Mouse (Mus musculus) MEL (cell line): ENCODE measurements around the gene Baiap3. TPM values are rescaled to one million over a fixed set of nuclear protein-coding genes. Genes with fewer than 3 reads are reported as not detected.

Experiments used
- DNase-seq: peaks from one replicate; pipeline ENCODE4 v3.0.0; 2011; ENCODE audit warnings: low read depth, low spot score
- H3K27ac ChIP-seq: 2 replicates; pipeline ENCODE4 v1.5.1; 2012; ENCODE audit warnings: low read depth, mild to moderate bottlenecking, control low read depth, low read length, moderate library complexity; ENCODE audit not compliant: control insufficient read depth
- H3K27me3 ChIP-seq, 2 experiments: fragments of 150-350 bp in 1 of 2; sonication (generic) in 1 of 2; 2 replicates each; pipeline ENCODE4 v1.6.1; 2012; ENCODE audit warnings: low read length in 2 of 2, mild to moderate bottlenecking in 2 of 2, improper control_type of control experiment in 1 of 2, moderate library complexity in 1 of 2; ENCODE audit not compliant: insufficient read depth in 2 of 2, control insufficient read depth in 1 of 2
- H3K36me3 ChIP-seq, 2 experiments: 2 replicates each; pipeline ENCODE4 v1.6.1; 2012 to 2014; ENCODE audit warnings: low read length in 2 of 2, improper control_type of control experiment in 1 of 2, inconsistent platforms in 1 of 2, mild to moderate bottlenecking in 1 of 2; ENCODE audit not compliant: insufficient read depth in 2 of 2, control insufficient read depth in 1 of 2
- H3K4me1 ChIP-seq, 2 experiments: fragments of 150-350 bp in 1 of 2; sonication (generic) in 1 of 2; 2 replicates each; pipeline ENCODE4 v1.6.1; 2012; ENCODE audit warnings: low read length in 2 of 2, improper control_type of control experiment in 1 of 2, mild to moderate bottlenecking in 1 of 2; ENCODE audit not compliant: insufficient read depth in 2 of 2, control insufficient read depth in 1 of 2
- H3K4me3 ChIP-seq, 2 experiments: fragments of 150-350 bp in 1 of 2; sonication (generic) in 1 of 2; 2 replicates each; pipeline ENCODE4 v1.5.1; 2012; ENCODE audit warnings: low read depth in 2 of 2, low read length in 2 of 2, mild to moderate bottlenecking in 2 of 2, moderate library complexity in 2 of 2, control low read depth in 1 of 2, improper control_type of control experiment in 1 of 2; ENCODE audit not compliant: control insufficient read depth in 1 of 2, insufficient read depth in 1 of 2
- H3K79me2 ChIP-seq: 2 replicates; pipeline ENCODE4 v1.6.1; 2012; ENCODE audit warnings: mild to moderate bottlenecking, low read length, moderate library complexity; ENCODE audit not compliant: control insufficient read depth, poor library complexity, insufficient read depth
- H3K9ac ChIP-seq: 2 replicates; pipeline ENCODE4 v1.6.1; 2012; ENCODE audit warnings: low read depth, mild to moderate bottlenecking, control low read depth, low read length, moderate library complexity; ENCODE audit not compliant: control insufficient read depth, poor library complexity, severe bottlenecking
- H3K9me3 ChIP-seq: fragments of 150-350 bp; sonication (generic); replicated peaks from 2 replicates; pipeline ENCODE4 v1.6.1; 2012; ENCODE audit warnings: mild to moderate bottlenecking, low read length, improper control_type of control experiment, moderate library complexity; ENCODE audit not compliant: insufficient read depth
- CHD2 ChIP-seq: IDR thresholded peaks from 2 replicates; pipeline ENCODE4 v1.6.1; 2011; ENCODE audit warnings: low read length, improper control_type of control experiment
- E2F4 ChIP-seq: IDR thresholded peaks from 2 replicates; pipeline ENCODE4 v1.6.1; 2011; ENCODE audit warnings: low read depth, low read length, improper control_type of control experiment, borderline replicate concordance
- ELF1 ChIP-seq: IDR thresholded peaks from 2 replicates; pipeline ENCODE4 v1.6.1; 2014; ENCODE audit warnings: low read depth, mild to moderate bottlenecking, inconsistent platforms, low read length, improper control_type of control experiment, moderate library complexity
- HCFC1 ChIP-seq: IDR thresholded peaks from 2 replicates; pipeline ENCODE4 v1.6.1; 2012; ENCODE audit warnings: low read depth, mild to moderate bottlenecking, inconsistent platforms, low read length, improper control_type of control experiment, moderate library complexity
- MEF2A ChIP-seq: IDR thresholded peaks from 2 replicates; pipeline ENCODE4 v1.6.1; 2014; ENCODE audit warnings: low read depth, mild to moderate bottlenecking, inconsistent platforms, low read length, improper control_type of control experiment; ENCODE audit not compliant: poor library complexity, insufficient replicate concordance, severe bottlenecking; ENCODE audit errors: extremely low read depth
- MXI1 ChIP-seq: IDR thresholded peaks from 2 replicates; pipeline ENCODE4 v1.6.1; 2011; ENCODE audit warnings: mild to moderate bottlenecking, low read depth, low read length, improper control_type of control experiment
- NRF1 ChIP-seq: IDR thresholded peaks from 2 replicates; pipeline ENCODE4 v1.6.1; 2014; ENCODE audit warnings: low read depth, mild to moderate bottlenecking, inconsistent platforms, low read length, improper control_type of control experiment, moderate library complexity; ENCODE audit not compliant: poor library complexity, insufficient read depth, severe bottlenecking
- RAD21 ChIP-seq: IDR thresholded peaks from 2 replicates; pipeline ENCODE4 v1.6.1; 2011; ENCODE audit warnings: mild to moderate bottlenecking, low read depth, low read length, improper control_type of control experiment
- USF2 ChIP-seq, 2 experiments: IDR thresholded peaks; 2 replicates each; pipeline ENCODE4 v1.6.1; 2011 to 2012; ENCODE audit warnings: improper control_type of control experiment in 2 of 2, low read length in 2 of 2, borderline replicate concordance in 1 of 2, inconsistent platforms in 1 of 2, low read depth in 1 of 2, mild to moderate bottlenecking in 1 of 2; ENCODE audit not compliant: insufficient read depth in 1 of 2
- ZKSCAN1 ChIP-seq: IDR thresholded peaks from 2 replicates; pipeline ENCODE4 v1.6.1; 2012; ENCODE audit warnings: low read depth, mild to moderate bottlenecking, inconsistent platforms, low read length, improper control_type of control experiment, moderate library complexity
- ZMIZ1 ChIP-seq: IDR thresholded peaks from 2 replicates; pipeline ENCODE4 v1.6.1; 2012; ENCODE audit warnings: low read depth, mild to moderate bottlenecking, inconsistent platforms, low read length, improper control_type of control experiment, moderate library complexity
- ZNF384 ChIP-seq: IDR thresholded peaks from 2 replicates; pipeline ENCODE4 v1.6.1; 2012; ENCODE audit warnings: low read depth, mild to moderate bottlenecking, inconsistent platforms, low read length, improper control_type of control experiment
- polyA plus RNA-seq, 2 experiments: library from polyadenylated mRNA; stranded (reverse) in 1 of 2; unstranded in 1 of 2; fragments of >175 nt in 1 of 2; fragments of >200 nt in 1 of 2; gene quantifications; 2 replicates each; pipeline versions ENCODE4 v1.2.1 to v1.2.4; 2012; ENCODE audit warnings: low replicate concordance in 2 of 2, low read depth in 1 of 2; ENCODE audit not compliant: insufficient read length in 2 of 2, insufficient read depth in 1 of 2, missing spikeins in 1 of 2
- total RNA-seq: library from RNA; depleted of rRNA; stranded (reverse); fragments of 300-350 nt; gene quantifications from 2 replicates; pipeline ENCODE4 v1.2.3, GENCODE M21; 2012; rRNA removed

Baiap3 gene
- total and polyA plus RNA-seq, 3 experiments: 0.08 to 0.14 TPM; not detected in 1

DNA sequence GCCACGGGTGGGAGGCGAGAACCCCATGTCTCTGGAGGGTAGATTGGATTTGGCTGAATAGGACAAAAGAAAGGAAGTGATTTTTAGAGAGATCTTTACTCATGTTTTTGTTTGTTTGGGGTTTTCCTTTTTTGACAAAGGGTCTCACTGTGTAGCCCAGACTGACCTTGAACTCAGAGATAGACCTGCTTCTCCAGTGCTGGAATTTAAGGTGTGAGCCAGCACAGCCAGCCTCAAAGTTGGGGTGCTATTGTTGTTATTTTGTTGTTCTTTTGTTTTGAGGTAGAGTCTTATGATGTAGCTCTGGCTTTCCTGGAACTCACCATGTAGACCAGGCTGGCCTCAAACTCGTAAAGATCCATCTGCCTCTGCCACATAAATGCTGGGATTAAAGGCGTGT, 53.8 kb downstream of the Baiap3 start:
- Histone ChIP-seq H3K9ac (no peak overlapping the region), H3K27me3 (no peaks in the 10 kb centered on the region), H3K9me3 (no peaks in the 10 kb centered on the region), H3K4me3 (no peak overlapping the region), H3K36me3 (peaks cover 0 to 4% of the 10 kb centered on the region in 2 experiments; a peak in 2 of 4 replicates), H3K4me1 (no peaks in the 10 kb centered on the region), H3K27ac (no peak overlapping the region), H3K79me2 (no peaks in the 10 kb centered on the region)
- TF ChIP-seq E2F4 (no peak), RAD21 (no peak), MXI1 (no peak), ELF1 (no peak), NRF1 (no peak), CHD2 (no peak), MEF2A (no peak), ZNF384 (no peak), ZMIZ1 (no peak), HCFC1 (no peak), ZKSCAN1 (no peak), USF2 (IDR thresholded peaks at IDR 0.05; ENCODE audit: borderline replicate concordance in 1 of 2, insufficient read depth in 1 of 2, low read depth in 1 of 2, low read length in 2 of 2) (no peak)
- DNase-seq: no peak

Other genes starting within 250 kb of the Baiap3 start
- 2.4 TPM in 2 replicates for gene Cramp1l, start 240.6 kb downstream of the Baiap3 start, total RNA-seq
- gene Cramp1l, start 240.6 kb downstream of the Baiap3 start, polyA plus RNA-seq: 1 to 10 TPM in 1 of 2 experiments, not detected in 1; 5.1 TPM
- 3.4 and 4.3 TPM in 2 replicates for gene Ift140, start 240.3 kb downstream of the Baiap3 start, total RNA-seq
- 1 to 10 TPM in 1 of 2 experiments, not detected in 1; 9.0 TPM for gene Ift140, start 240.3 kb downstream of the Baiap3 start, polyA plus RNA-seq
- not detected in 2 replicates for gene Tmem204, start 172.8 kb downstream of the Baiap3 start, total RNA-seq
- gene Tmem204, start 172.8 kb downstream of the Baiap3 start, polyA plus RNA-seq: under 1 TPM in 1 of 2 experiments, not detected in 1; 0.10 TPM
- gene Telo2, start 140.4 kb downstream of the Baiap3 start, total RNA-seq: 15.3 and 20.0 TPM in 2 replicates
- gene Telo2, start 140.4 kb downstream of the Baiap3 start, polyA plus RNA-seq: 10 to 100 TPM in 1 of 2 experiments, not detected in 1; 20.9 TPM
- not detected in 2 replicates for gene Ptx4, start 135.6 kb downstream of the Baiap3 start, total RNA-seq
- gene Ptx4, start 135.6 kb downstream of the Baiap3 start, polyA plus RNA-seq: not detected
- gene Clcn7, start 123.0 kb downstream of the Baiap3 start, total RNA-seq: 9.8 and 10.9 TPM in 2 replicates
- gene Clcn7, start 123.0 kb downstream of the Baiap3 start, polyA plus RNA-seq: 10 to 100 TPM in 1 of 2 experiments, not detected in 1; 16.4 TPM
- gene Ccdc154, start 93.9 kb downstream of the Baiap3 start, total RNA-seq: 0.10 and 0.12 TPM in 2 replicates
- gene Ccdc154, start 93.9 kb downstream of the Baiap3 start, polyA plus RNA-seq: under 1 TPM in 1 of 2 experiments, not detected in 1; 0.19 TPM
- gene Gm38655, start 80.9 kb downstream of the Baiap3 start, total RNA-seq: not detected in 2 replicates
- not detected for gene Gm38655, start 80.9 kb downstream of the Baiap3 start, polyA plus RNA-seq
- 19.8 and 22.0 TPM in 2 replicates for gene BC003965, start 71.8 kb downstream of the Baiap3 start, total RNA-seq
- gene BC003965, start 71.8 kb downstream of the Baiap3 start, polyA plus RNA-seq: 10 to 100 TPM in 1 of 2 experiments, not detected in 1; 29.2 TPM
- 16.6 and 18.0 TPM in 2 replicates for gene Unkl, start 68.0 kb downstream of the Baiap3 start, total RNA-seq
- 10 to 100 TPM in 1 of 2 experiments, not detected in 1; 42.4 TPM for gene Unkl, start 68.0 kb downstream of the Baiap3 start, polyA plus RNA-seq
- gene Gnptg, start 16.2 kb downstream of the Baiap3 start, total RNA-seq: 7.7 and 8.7 TPM in 2 replicates
- 10 to 100 TPM in 1 of 2 experiments, not detected in 1; 10.8 TPM for gene Gnptg, start 16.2 kb downstream of the Baiap3 start, polyA plus RNA-seq
- gene Tsr3, start 16.2 kb downstream of the Baiap3 start, total RNA-seq: 35.2 and 37.4 TPM in 2 replicates
- gene Tsr3, start 16.2 kb downstream of the Baiap3 start, polyA plus RNA-seq: 10 to 100 TPM in 1 of 2 experiments, not detected in 1; 50.5 TPM
- 457 and 464 TPM in 2 replicates for gene Ube2i, start 18.3 kb upstream of the Baiap3 start, total RNA-seq
- gene Ube2i, start 18.3 kb upstream of the Baiap3 start, polyA plus RNA-seq: 100 to 1,000 TPM in 1 of 2 experiments, not detected in 1; 564 TPM
- gene Prss34, start 42.0 kb upstream of the Baiap3 start, total RNA-seq: not detected in 2 replicates
- gene Prss34, start 42.0 kb upstream of the Baiap3 start, polyA plus RNA-seq: not detected
- gene Prss28, start 52.3 kb upstream of the Baiap3 start, total RNA-seq: not detected in 2 replicates
- not detected for gene Prss28, start 52.3 kb upstream of the Baiap3 start, polyA plus RNA-seq
- not detected in 2 replicates for gene Prss29, start 62.3 kb upstream of the Baiap3 start, total RNA-seq
- gene Prss29, start 62.3 kb upstream of the Baiap3 start, polyA plus RNA-seq: not detected
- gene Tpsab1, start 89.2 kb upstream of the Baiap3 start, total RNA-seq: not detected in 2 replicates
- not detected for gene Tpsab1, start 89.2 kb upstream of the Baiap3 start, polyA plus RNA-seq
- not detected in 2 replicates for gene Tpsb2, start 109.9 kb upstream of the Baiap3 start, total RNA-seq
- gene Tpsb2, start 109.9 kb upstream of the Baiap3 start, polyA plus RNA-seq: not detected
- gene Tpsg1, start 112.9 kb upstream of the Baiap3 start, total RNA-seq: not detected in 2 replicates
- not detected for gene Tpsg1, start 112.9 kb upstream of the Baiap3 start, polyA plus RNA-seq
- gene Cacna1h, start 177.4 kb upstream of the Baiap3 start, total RNA-seq: 0.31 TPM in 1 of 2 replicates, not detected in the other
- under 1 TPM in 1 of 2 experiments, not detected in 1; 0.25 TPM for gene Cacna1h, start 177.4 kb upstream of the Baiap3 start, polyA plus RNA-seq
- not detected in 2 replicates for gene Tekt4, start 198.3 kb upstream of the Baiap3 start, total RNA-seq
- not detected for gene Tekt4, start 198.3 kb upstream of the Baiap3 start, polyA plus RNA-seq
- gene Sstr5, start 240.9 kb upstream of the Baiap3 start, total RNA-seq: not detected in 2 replicates
- not detected for gene Sstr5, start 240.9 kb upstream of the Baiap3 start, polyA plus RNA-seq